Mouse (Mus musculus) testis, adult 2 months (tissue): ENCODE data around the gene Slc8a2.

Source experiments
- CTCF ChIP-seq: fragments of 200-500 bp; IDR thresholded peaks from 2 replicates; pipeline ENCODE4 v1.5.1; 2012; ENCODE audit warnings: low read depth, mild to moderate bottlenecking, inconsistent platforms, low read length, moderate library complexity; ENCODE audit not compliant: control insufficient read depth, insufficient read depth, insufficient replicate concordance
- POLR2A ChIP-seq: fragments of 200-500 bp; IDR thresholded peaks from 2 replicates; pipeline ENCODE4 v1.6.1; 2012; ENCODE audit warnings: low read depth, mild to moderate bottlenecking, inconsistent platforms, low read length, moderate library complexity; ENCODE audit not compliant: control insufficient read depth

DNA sequence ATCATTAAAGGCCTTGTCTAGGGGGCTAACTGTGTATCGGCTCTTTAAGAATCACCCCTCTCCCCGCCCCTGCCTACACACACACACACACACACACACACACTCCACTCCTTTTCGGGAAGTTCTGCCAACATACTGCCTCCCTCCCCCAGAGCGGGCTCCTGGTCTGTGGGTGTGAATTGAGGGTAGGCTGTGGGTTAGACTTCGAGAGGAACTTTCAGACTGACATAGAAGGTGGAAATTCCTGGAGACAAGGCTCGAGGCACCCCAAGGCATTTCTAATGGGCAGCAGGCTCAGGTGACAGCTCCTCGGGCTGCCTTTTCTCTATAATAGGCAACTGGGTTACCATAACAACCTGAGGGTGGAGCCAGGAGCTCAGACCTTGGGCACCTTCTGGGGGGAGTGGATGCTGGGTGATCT, 2.5 kb downstream of the Slc8a2 start:
- no peak for TF ChIP-seq CTCF
- TF ChIP-seq POLR2A: no peak
